Mouse (Mus musculus) G1E (cell line): ENCODE results near the gene Fam243. TPM values are rescaled to one million over a fixed set of nuclear protein-coding genes. Genes with fewer than 3 reads are reported as not detected.

Experiments used
- ATAC-seq: 2 replicates; pipeline ENCODE4 v1.8.0; 2016; ENCODE audit warnings: mild to moderate bottlenecking; ENCODE audit not compliant: insufficient number of reproducible peaks, poor library complexity, low FRiP score, severe bottlenecking; ENCODE audit errors: extremely low read depth
- DNase-seq: peaks from one replicate; pipeline ENCODE4 v3.0.0; 2012; ENCODE audit warnings: low spot score
- H3K27me3 ChIP-seq: 2 replicates; pipeline ENCODE4 v1.6.1; 2012; ENCODE audit warnings: mild to moderate bottlenecking, low read length, inconsistent platforms; ENCODE audit not compliant: insufficient read depth
- H3K36me3 ChIP-seq: replicated peaks from 2 replicates; pipeline ENCODE3; 2012; ENCODE audit warnings: mild to moderate bottlenecking, inconsistent platforms
- H3K4me1 ChIP-seq: 2 replicates; pipeline ENCODE4 v1.6.1; 2012; ENCODE audit warnings: low read depth, low read length, inconsistent platforms, mixed read lengths; ENCODE audit not compliant: insufficient read depth
- H3K4me3 ChIP-seq: 2 replicates; pipeline ENCODE4 v1.5.1; 2012; ENCODE audit warnings: low read depth, mild to moderate bottlenecking, inconsistent platforms, low read length, moderate library complexity, mixed read lengths
- H3K9me3 ChIP-seq: replicated peaks from 2 replicates; pipeline ENCODE4 v1.6.1; 2012; ENCODE audit warnings: inconsistent platforms
- CTCF ChIP-seq: IDR thresholded peaks from 2 replicates; pipeline ENCODE4 v1.5.1; 2012; ENCODE audit warnings: low read depth, low read length, inconsistent platforms, mixed read lengths
- GATA1 ChIP-seq: IDR thresholded peaks from 2 replicates; pipeline ENCODE4 v1.6.1; 2012; ENCODE audit warnings: borderline replicate concordance, low read length, inconsistent platforms, mixed read lengths
- GATA2 ChIP-seq: IDR thresholded peaks from 2 replicates; pipeline ENCODE4 v1.6.1; 2012; ENCODE audit warnings: low read depth, low read length, inconsistent platforms, borderline replicate concordance
- POLR2AphosphoS5 ChIP-seq: IDR thresholded peaks from 2 replicates; pipeline ENCODE4 v1.6.1; 2012; ENCODE audit warnings: low read depth, low read length, inconsistent platforms; ENCODE audit not compliant: insufficient replicate concordance
- TAL1 ChIP-seq: conservative IDR thresholded peaks from 2 replicates; pipeline ENCODE4 v1.6.1; 2012; ENCODE audit warnings: low read depth, low read length, inconsistent platforms, mixed read lengths
- polyA plus RNA-seq: library from polyadenylated mRNA; stranded (reverse); fragments of >175 nt; gene quantifications from 2 replicates; pipeline ENCODE4 v1.2.3, GENCODE M21; 2012
- total RNA-seq, 2 experiments: library from RNA; stranded (forward) in 1 of 2; stranded (reverse) in 1 of 2; fragments of 200-1000 nt in 1 of 2; fragments of >200 nt in 1 of 2; fragmentation: Nextera tagmentation in 1 of 2; gene quantifications; 2 replicates each; pipeline ENCODE4 v1.2.3; 2014 to 2017

Gene Fam243
- total and polyA plus RNA-seq, 3 experiments = 0.11 TPM; not detected in 2

- ATAC-seq (no peak), DNase-seq (no peak)
- Histone ChIP-seq H3K9me3 (no peaks in the 10 kb centered on the region), H3K27me3 (no peaks in the 10 kb centered on the region), H3K4me3 (no peak overlapping the region), H3K4me1 (peaks cover 4% of the 10 kb centered on the region; the same call in 1 of the 2 replicates), H3K36me3 (peaks cover 84% of the 10 kb centered on the region)
- TF ChIP-seq TAL1 (no peak), GATA2 (no peak), CTCF (no peak)
These were observed 12.1 kb downstream of the Fam243 start for GRCm38 (mm10) chr16:92309126-92309525.

- Histone ChIP-seq H3K27me3 (no peaks in the 10 kb centered on the region), H3K4me3 (no peak overlapping the region), H3K36me3 (peaks cover 76% of the 10 kb centered on the region), H3K9me3 (no peaks in the 10 kb centered on the region), H3K4me1 (peaks cover 2% of the 10 kb centered on the region; the same call in 1 of the 2 replicates)
- no peak for TF ChIP-seq TAL1
- no peak for TF ChIP-seq CTCF
- no peak for TF ChIP-seq POLR2AphosphoS5
- no peak for TF ChIP-seq GATA1
- TF ChIP-seq GATA2 = no peak
- ATAC-seq (no peak), DNase-seq (no peak)
These were observed 13.3 kb downstream of the Fam243 start for GRCm38 (mm10) chr16:92307947-92308346.

GRCm38 (mm10) chr16:92305519-92305918 is 15.7 kb downstream of the Fam243 start:
- Histone ChIP-seq H3K9me3 (no peaks in the 10 kb centered on the region), H3K4me1 (peaks cover 21% of the 10 kb centered on the region), H3K4me3 (no peak overlapping the region), H3K27me3 (no peaks in the 10 kb centered on the region), H3K36me3 (peaks cover 52% of the 10 kb centered on the region)
- DNase-seq (no peak), ATAC-seq (no peak)
- TF ChIP-seq GATA2 = no peak
- 0 out of 2 replicates have a peak, but pooled peaks have one; percentile 23 for TF ChIP-seq CTCF

- peaks cover 32% of the 10 kb centered on the region for H3K36me3 ChIP-seq
- no peak for ATAC-seq
- TF ChIP-seq POLR2AphosphoS5 (no peak), TAL1 (no peak), CTCF (no peak), GATA2 (no peak), GATA1 (no peak)
- no peak for DNase-seq
- H3K9me3 ChIP-seq = no peaks in the 10 kb centered on the region
- no peak overlapping the region for H3K4me3 ChIP-seq
- peaks cover 6% of the 10 kb centered on the region for H3K27me3 ChIP-seq
- peaks cover 29% of the 10 kb centered on the region for H3K4me1 ChIP-seq
These were observed 18.7 kb downstream of the Fam243 start for GRCm38 (mm10) chr16:92302506-92302905.

- Histone ChIP-seq H3K27me3 (peaks cover 7% of the 10 kb centered on the region), H3K36me3 (peaks cover 27% of the 10 kb centered on the region), H3K9me3 (no peaks in the 10 kb centered on the region), H3K4me3 (peak overlapping the region; percentile 75), H3K4me1 (peaks cover 29% of the 10 kb centered on the region)
- ATAC-seq (no peak), DNase-seq (no peak)
- no peak for TF ChIP-seq CTCF
- TF ChIP-seq GATA2 = no peak
These were observed 19.3 kb downstream of the Fam243 start for GRCm38 (mm10) chr16:92301989-92302388.

- DNase-seq (peak; percentile 29), ATAC-seq (peak; percentile 36; the same call in 1 of the 2 replicates)
- Histone ChIP-seq H3K27me3 (peaks cover 12% of the 10 kb centered on the region), H3K4me3 (peak overlapping the region; percentile 75), H3K36me3 (peaks cover 21% of the 10 kb centered on the region), H3K9me3 (no peaks in the 10 kb centered on the region), H3K4me1 (peaks cover 29% of the 10 kb centered on the region)
- no peak for TF ChIP-seq TAL1
- TF ChIP-seq GATA2 = no peak
- no peak for TF ChIP-seq GATA1
These were observed 19.8 kb downstream of the Fam243 start for GRCm38 (mm10) chr16:92301412-92301806.

- peaks cover 12% of the 10 kb centered on the region for H3K27me3 ChIP-seq
- peaks cover 29% of the 10 kb centered on the region for H3K4me1 ChIP-seq
- ATAC-seq (peak; percentile 80), DNase-seq (peak; percentile 78)
- TF ChIP-seq POLR2AphosphoS5 (no peak), CTCF (no peak), GATA1 (no peak), GATA2 (no peak), TAL1 (no peak)
- peak within 1 kb of the TSS; percentile 75 for H3K4me3 ChIP-seq
- H3K9me3 ChIP-seq = no peaks in the 10 kb centered on the region
- H3K36me3 ChIP-seq = peaks cover 15% of the 10 kb centered on the region
These were observed 20.4 kb downstream of the Fam243 start, which contains the start of gene Smim11 for GRCm38 (mm10) chr16:92300649-92301411. Smim11 (plus strand) TSS chr16:92301286.
